Mouse (Mus musculus): ENCODE data around the gene Ahnak.
"Not testable (repeated sequence)": the region's sequence is repeated elsewhere in the genome, so short reads cannot be mapped to it uniquely, and the experiment has no call there.

Gene Ahnak

GRCm38 (mm10) chr19:9044291-9044690 is 55.2 kb downstream of the Ahnak start:
- no peak for DNase-seq

- DNase-seq: no peak
Observed at GRCm38 (mm10) chr19:9047207-9047945, 58.3 kb downstream of the Ahnak start.

- no peak for DNase-seq
Observed at GRCm38 (mm10) chr19:9047946-9048387, 58.9 kb downstream of the Ahnak start.

GRCm38 (mm10) chr19:9048981-9049687 is 60.0 kb downstream of the Ahnak start:
- no peak for DNase-seq

- DNase-seq: no peak
Observed at GRCm38 (mm10) chr19:9050294-9051229, 61.5 kb downstream of the Ahnak start.

GRCm38 (mm10) chr19:9051985-9052384 is 62.9 kb downstream of the Ahnak start:
- not testable (repeated sequence) for DNase-seq

GRCm38 (mm10) chr19:9052803-9053431 is 63.8 kb downstream of the Ahnak start:
- no peak for DNase-seq

- DNase-seq: no peak
Observed at GRCm38 (mm10) chr19:9055153-9055552, 66.1 kb downstream of the Ahnak start.

- no peak for DNase-seq
Observed at GRCm38 (mm10) chr19:9055703-9056355, 66.7 kb downstream of the Ahnak start.

GRCm38 (mm10) chr19:9057679-9058078 is 68.6 kb downstream of the Ahnak start:
- no peak for DNase-seq

- DNase-seq: no peak
Observed at GRCm38 (mm10) chr19:9058331-9058884, 69.3 kb downstream of the Ahnak start.

- no peak for DNase-seq
Observed at GRCm38 (mm10) chr19:9058944-9059343, 69.9 kb downstream of the Ahnak start.

- no peak for DNase-seq
Observed at GRCm38 (mm10) chr19:9059391-9059790, 70.3 kb downstream of the Ahnak start.

GRCm38 (mm10) chr19:9060103-9060502 is 71.0 kb downstream of the Ahnak start:
- DNase-seq: no peak

GRCm38 (mm10) chr19:9061221-9061893 is 72.3 kb downstream of the Ahnak start:
- DNase-seq: no peak

- DNase-seq: no peak
Observed at GRCm38 (mm10) chr19:9062822-9063221, 73.7 kb downstream of the Ahnak start.

GRCm38 (mm10) chr19:9063831-9064230 is 74.7 kb downstream of the Ahnak start:
- no peak for DNase-seq

- DNase-seq: no peak
Observed at GRCm38 (mm10) chr19:9065621-9066561, 76.8 kb downstream of the Ahnak start.

GRCm38 (mm10) chr19:9067292-9067691 is 78.2 kb downstream of the Ahnak start:
- DNase-seq: no peak

- no peak for DNase-seq
Observed at GRCm38 (mm10) chr19:9069687-9070307, 80.7 kb downstream of the Ahnak start.
